Mouse (Mus musculus): ENCODE measurements around the gene Vsig1. TPM values are rescaled to one million over a fixed set of nuclear protein-coding genes. Genes with fewer than 3 reads are reported as not detected.

Vsig1 gene
- total RNA-seq, 1 experiment from 2014 or later = not detected

Other genes with a start within 250 kb of the Vsig1 start
- 0.12 TPM in 1 of 2 replicates, not detected in the other for gene Mid2, start 243.0 kb upstream of the Vsig1 start, total RNA-seq (2017)
- gene Tex13b, start 94.2 kb upstream of the Vsig1 start, total RNA-seq (2017) = not detected in 2 replicates
- 33.4 and 35.5 TPM in 2 replicates for gene Psmd10, start 49.1 kb downstream of the Vsig1 start, total RNA-seq (2017)
- gene Atg4a, start 49.3 kb downstream of the Vsig1 start, total RNA-seq (2017) = 21.2 and 23.6 TPM in 2 replicates